Mouse (Mus musculus): ENCODE results near the gene Eri3.

GRCm38 (mm10) chr4:117595293-117595692, 45.1 kb downstream of the Eri3 start:
- TF ChIP-seq CTCF (IDR thresholded peaks at IDR 0.05; ENCODE audit: low read depth): no peak
- no peak for TF ChIP-seq EP300 (optimal IDR thresholded peaks at IDR 0.05)

Measured in stomach, postnatal 0 days (tissue).